Mouse (Mus musculus): Measurements from ENCODE around the gene 4933407L21Rik.

Gene 4933407L21Rik

GRCm38 (mm10) chr1:85916830-85917450 is 11.3 kb upstream of the 4933407L21Rik start:
- no peak for DNase-seq

DNA sequence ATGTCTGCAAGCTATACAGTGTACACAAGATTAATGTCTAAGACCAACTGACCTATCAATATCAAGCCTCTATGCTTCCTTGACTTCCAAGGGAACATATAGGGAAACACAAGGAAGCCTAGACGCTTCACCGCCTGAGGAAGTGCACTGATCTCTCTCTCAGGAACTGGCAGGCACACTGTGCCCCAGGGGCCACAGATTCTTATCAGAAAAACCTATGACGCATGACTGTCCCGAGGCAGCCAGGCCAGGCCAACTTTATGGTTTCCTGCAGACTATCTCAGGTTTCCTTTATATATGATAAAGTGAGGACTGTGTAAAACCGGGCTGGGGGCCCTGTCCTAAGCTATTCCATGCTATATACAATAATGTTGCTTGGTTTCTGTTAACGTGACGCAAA is 8.7 kb upstream of the 4933407L21Rik start:
- no peak for DNase-seq

GRCm38 (mm10) chr1:85921725-85922124 is 6.6 kb upstream of the 4933407L21Rik start:
- no peak for DNase-seq

DNA sequence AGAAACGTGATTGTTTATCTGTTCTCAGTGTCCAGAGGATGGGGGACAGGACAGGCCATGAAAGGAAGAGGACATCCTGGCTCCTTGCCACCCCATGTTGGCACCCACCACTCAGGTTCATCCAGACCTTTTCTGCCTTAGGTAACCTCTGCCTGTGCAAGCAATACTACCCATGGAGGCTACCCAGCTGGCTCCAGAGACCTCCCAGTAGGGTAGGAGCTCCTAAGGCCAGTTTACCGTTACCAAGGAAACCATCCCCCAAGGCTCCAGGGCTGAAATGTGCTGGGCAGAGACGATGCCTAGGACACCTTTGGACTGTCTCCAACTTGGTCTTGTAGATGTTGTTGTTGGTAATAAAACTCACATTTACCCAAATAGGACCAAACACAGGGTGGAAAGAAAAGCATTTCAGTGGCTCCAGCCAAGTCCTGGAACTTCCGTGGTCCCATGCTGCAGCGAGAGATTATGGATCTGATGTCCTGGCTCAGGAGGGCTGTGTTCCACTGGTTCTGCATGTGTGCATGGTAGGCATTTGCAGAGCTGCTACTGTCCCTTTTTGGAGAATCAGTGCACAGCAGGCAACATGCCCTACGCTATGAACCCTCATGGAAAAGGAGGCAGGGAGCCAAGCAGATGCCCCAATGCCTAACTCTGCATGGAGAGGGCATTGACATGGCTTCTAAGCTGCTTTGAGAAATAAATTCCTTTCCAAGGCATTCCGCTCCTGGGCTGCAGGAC is 6.0 kb upstream of the 4933407L21Rik start:
- DNase-seq: peak; percentile 14

- no peak for DNase-seq
Measured at GRCm38 (mm10) chr1:85922865-85923211, 5.4 kb upstream of the 4933407L21Rik start.

GRCm38 (mm10) chr1:85925183-85925582 is 3.1 kb upstream of the 4933407L21Rik start:
- DNase-seq: no peak

DNA sequence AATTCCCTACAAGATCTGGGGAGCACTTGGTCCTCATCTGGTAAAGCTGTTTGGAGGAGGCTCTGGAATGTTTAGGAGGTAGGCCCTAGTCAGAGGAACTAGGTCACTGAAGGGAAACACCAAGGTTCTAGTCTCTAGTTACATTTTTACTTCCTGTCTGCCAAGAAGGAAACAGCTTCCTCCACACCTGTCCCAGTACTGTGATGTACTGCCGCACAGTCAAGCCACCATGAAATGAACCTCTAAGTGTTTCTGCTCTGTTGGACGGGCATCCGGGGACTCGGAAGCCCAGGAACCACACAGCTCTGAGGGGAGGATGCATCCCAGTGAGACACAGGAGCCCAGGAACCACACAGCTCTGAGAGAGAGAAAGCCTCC is 394 bp downstream of the 4933407L21Rik start:
- DNase-seq: no peak

DNA sequence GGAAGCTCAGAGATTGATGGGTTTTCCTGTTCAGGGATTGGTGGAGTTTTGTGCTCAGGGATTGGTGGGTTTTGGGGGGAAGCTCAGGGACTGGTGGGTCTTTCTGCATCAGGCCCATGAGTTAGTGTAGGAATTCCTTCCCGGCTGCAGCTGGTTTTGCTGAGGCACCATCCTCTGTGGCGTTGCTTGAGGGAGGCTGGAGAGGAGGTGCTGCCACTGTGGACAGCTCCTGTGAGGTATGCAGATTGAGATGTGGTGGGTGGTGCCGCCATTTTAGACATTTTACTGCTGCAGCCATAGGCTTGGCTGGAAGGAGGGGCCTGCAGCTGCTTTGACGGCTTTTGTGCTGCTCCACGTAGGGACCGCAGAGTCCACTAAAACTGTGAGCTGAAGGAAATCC is 1.1 kb downstream of the 4933407L21Rik start:
- no peak for DNase-seq

DNA sequence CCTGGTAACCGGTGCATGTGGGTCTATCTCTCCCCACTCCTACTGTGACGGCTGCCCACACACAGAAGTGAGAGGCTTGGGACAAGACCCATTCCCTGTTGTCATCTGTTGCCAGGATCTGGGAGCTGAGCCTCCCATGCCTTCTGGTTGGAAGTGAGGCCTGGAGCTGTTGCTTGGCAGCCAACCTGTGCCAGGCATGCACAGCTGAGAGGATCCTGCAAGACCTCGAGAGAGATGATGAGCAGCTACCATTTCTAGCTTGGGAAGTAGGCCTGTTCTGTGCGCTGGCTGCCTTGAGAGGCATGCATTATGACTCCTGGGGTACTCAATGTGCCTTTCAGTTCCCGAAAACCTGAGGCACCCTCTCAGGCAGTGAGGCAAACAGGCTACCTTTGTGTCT is 2.9 kb downstream of the 4933407L21Rik start:
- no peak for DNase-seq

DNA sequence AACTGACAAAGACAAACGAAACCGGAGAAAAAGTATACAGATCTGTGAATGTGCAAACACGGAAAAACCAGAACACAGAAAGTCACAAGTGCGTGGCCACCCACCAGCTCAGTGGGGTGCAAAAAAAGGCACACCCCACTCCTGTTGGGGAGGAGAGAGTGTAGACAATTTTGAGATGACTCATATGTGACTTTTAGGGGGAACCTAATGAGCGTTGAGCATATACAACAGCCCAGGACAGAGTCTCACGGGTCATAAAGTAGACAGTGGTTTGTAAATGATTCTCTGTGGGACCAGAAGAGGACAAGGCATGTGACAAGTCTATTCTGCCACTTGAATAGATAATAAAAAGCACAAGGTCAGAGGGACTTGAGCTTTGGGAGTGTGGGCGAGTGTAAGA is 4.9 kb downstream of the 4933407L21Rik start:
- DNase-seq: no peak

DNA sequence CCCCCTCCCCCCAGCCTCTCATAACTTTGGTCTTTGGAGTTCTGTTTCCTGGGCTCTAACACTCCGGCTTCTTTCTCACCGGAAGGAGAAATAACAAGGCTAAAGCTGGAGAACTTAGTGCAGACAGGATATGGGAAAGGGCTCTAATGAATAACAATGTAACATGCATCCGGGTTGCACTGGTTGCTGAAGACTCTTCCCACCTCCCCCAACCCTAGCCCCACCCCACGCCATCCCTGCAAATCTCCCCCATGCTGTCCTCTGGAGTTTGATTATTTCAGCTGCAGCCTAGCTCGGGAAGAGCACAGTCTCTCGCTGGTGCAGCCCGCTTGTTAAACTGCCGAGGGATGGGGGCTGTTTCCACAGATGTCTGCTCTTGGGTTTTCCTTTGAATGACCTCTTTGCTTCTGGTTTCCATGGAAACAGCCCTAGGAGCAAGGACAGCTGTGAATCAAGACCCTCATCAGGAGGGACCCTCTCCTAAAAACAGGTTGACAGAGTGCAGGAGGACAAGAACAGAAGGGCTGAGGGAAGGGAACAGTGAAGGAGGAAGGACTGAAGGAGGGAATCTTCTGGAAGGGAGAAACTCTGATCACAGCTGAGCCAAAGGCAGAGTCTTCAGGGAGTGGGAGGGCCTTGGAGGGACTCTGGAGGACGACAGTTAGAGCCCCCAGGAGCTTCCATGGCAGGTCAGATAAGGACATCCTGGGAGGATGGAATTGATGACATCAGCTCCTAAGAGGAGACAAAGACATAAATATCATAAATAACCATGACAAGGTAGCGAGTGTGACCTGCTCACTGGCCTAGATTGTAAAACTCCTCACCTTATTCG is 5.6 kb downstream of the 4933407L21Rik start:
- DNase-seq: no peak

DNA sequence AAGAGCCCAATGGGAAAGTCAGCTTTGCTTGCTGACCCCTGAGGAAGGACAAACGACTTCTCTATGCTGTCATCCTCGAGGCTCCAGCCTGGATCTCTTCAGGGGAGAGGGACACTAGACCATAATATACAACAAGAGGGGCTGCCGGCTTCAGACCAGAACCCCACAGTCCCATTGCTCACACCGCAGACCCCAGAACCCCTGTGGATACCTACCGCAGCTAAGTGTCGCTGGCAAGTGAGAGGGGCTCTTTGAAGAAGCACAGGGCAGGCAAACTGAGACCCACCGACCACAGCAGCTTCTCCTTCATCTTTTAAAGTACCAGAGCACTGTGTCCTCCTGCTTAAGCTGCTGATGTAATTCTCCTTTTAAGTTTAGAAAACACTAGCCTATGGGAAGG is 6.3 kb downstream of the 4933407L21Rik start:
- DNase-seq: no peak

DNA sequence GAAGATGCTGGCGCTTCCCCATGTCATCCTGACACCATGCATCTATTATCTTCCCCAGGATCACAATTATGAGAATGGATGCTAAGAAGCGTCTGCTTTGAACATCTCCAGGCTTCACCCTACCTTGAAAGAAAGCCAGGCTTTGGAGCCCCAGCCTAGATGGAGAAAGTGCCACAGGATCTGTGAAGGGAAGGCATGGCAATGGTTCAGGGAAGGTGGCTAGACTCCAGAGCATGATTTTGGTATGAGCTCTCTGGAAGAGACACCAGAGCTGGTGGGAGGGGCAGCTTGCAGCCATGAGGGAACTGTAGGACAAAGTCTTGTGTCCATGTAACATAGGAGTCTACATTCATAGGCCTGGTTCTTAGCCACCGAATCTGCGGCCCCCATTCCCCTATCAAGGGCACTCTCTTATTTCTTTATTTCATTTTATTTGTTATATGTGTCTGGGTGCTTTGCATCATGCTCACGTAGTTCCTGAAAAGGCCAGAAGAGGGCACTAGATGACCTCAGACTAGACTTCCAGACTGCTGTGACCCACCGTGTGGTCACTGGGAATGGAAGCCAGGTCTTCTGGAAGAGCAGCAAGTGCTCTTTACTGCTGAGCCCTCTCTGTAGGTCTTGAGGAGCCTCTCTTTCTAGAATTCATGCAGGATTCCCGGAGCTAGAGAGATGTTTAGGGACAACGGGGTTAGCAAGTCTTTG is 7.0 kb downstream of the 4933407L21Rik start:
- peak; percentile 75 for DNase-seq

- DNase-seq: no peak
Measured at GRCm38 (mm10) chr1:85936265-85936664, 8.0 kb downstream of the 4933407L21Rik start.

DNA sequence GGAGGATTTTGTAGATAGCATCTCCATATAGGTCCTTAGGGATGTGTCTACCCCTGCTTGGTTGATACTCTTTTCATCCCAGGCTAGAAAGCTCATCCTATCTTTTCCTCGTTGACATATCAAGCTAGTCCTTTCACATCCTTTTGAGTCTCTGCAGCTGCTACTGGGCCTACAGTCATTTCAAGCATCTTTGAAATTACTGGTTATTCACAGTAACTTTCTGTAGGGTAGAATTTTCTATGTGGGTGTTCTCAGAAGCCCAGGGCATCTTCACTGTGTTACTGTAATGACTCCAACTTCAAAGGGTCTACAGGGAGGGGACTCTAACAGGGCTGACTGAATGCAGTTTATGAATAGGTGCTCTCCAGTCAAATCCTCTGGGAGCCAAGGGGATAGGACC is 9.0 kb downstream of the 4933407L21Rik start:
- no peak for DNase-seq

DNA sequence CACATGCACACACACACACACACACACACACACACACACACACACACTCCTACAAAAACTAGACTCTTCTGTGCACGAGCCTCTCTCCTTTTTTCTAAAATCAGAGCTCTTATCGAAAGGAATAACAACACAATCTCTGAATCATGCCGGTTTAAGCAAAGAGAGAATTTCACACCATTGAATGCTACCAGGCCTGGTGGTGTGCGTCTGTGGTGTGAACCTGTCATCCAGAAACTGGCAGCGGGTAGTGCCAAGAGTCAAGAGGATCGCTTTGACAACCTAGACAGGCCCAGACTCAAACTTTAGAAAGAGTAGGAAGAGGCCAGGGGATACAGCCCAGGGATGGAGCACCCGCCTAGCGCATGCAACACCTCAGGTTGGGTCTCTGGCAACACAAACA is 14.0 kb downstream of the 4933407L21Rik start:
- no peak for DNase-seq

- DNase-seq: no peak
Measured at GRCm38 (mm10) chr1:85949085-85949684, 20.9 kb downstream of the 4933407L21Rik start.

GRCm38 (mm10) chr1:85955150-85955549 is 26.9 kb downstream of the 4933407L21Rik start:
- no peak for DNase-seq

GRCm38 (mm10) chr1:85957290-85957689 is 29.0 kb downstream of the 4933407L21Rik start:
- no peak for DNase-seq

DNA sequence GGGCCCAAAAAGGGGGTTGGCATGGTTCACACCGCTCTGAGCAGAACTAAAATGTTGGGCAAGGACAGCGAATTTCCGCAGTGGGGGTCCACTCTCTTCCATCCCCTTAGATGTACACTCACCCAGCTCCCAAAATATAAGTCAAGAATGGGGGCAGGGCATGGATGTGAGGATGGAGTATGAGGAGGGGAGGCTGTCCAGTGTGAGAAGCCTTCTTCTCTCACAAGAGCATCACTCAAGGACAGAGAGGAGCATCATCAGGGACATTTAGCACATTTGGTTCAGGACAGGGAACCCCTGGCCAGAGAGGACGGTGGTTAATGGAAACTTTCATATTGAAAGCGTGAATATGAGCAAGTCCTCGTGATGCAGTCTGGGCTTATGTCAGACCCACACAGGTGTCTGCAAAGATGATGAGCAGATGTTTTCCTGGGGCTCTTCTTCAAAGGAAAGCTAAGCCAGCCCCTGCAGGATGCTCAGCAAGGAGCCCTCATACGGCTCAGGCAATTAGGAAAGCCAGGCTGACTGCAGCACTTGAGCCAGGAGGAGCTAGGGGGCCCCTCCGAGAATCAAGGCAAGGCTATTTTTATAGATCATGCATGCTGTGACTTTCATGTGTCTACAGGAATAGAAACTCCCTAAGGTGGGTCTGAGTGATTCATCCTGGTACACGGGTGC is 29.8 kb downstream of the 4933407L21Rik start:
- no peak for DNase-seq

DNA sequence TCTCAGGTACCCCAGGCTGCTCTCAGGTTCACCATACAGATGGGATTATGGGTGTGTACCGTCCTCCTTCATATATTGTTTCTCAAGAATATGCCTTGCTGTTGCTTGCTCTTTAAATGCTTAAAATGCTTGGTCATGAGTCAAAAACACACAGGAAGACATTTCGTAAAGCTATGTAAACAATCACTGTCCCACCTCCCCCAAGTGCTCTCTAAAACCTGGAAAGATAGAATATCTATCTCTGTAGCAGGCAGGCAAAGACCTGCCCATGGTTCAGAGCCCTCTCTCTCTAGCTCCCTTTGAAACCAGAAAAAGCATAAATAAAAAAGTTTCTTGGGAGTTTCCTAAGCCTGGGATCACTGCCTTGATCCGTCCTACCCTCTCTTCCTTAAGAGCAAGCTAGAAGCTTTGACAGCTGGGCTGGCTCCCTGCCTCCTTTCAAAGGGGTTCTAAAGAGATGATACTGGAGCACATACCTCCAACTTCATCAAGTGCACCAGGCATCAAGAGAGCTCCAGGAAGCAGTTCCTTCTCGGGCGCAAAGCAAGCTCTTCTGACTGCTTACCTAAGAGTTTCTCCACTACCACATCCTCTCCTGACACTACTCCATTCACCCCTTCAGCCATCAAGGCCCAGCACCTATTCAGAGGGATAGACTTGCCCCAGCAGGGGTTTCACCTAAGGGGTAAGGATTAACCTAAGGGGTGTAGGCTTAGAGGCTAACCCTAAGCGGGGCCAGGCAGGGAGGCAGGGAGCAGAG is 31.0 kb downstream of the 4933407L21Rik start:
- DNase-seq: no peak

DNA sequence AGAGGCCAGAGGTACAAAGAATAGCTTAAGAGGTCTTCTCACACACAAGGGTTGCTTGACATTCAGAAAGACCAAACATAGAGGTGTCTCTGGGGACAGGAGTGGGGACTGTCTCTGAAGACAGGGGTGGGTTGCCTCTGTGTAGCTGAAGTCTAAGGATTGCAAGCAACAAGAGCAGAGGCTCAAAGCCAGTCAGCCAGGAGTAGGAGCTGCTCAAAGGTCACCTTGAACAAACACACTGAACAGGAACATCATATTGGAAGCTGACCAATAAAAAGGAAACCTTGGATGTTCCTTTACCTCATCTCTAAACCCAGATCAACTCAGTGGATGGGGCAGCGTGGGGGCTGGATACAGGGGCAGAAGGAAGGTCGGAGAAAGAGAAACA is 31.6 kb downstream of the 4933407L21Rik start:
- DNase-seq: no peak

All from lung, postnatal 14 days (tissue).